Mouse (Mus musculus) ES-Bruce4 (cell line): ENCODE data around the gene Patl2. TPM values are rescaled to one million over a fixed set of nuclear protein-coding genes. Genes with fewer than 3 reads are reported as not detected.
A peak's percentile ranks its signal among the peaks of the same experiment; 100 is the strongest.
"Not testable (repeated sequence)": the region's sequence is repeated elsewhere in the genome, so short reads cannot be mapped to it uniquely, and the experiment has no call there.

Experiments
- H3K27ac ChIP-seq: 2 replicates; pipeline ENCODE4 v1.5.1; 2012; ENCODE audit warnings: low read length, inconsistent platforms; ENCODE audit not compliant: insufficient read depth
- H3K27me3 ChIP-seq: 2 replicates; pipeline ENCODE4 v1.6.1; 2012; ENCODE audit warnings: mild to moderate bottlenecking, low read length, inconsistent platforms; ENCODE audit not compliant: control insufficient read depth, poor library complexity, insufficient read depth, severe bottlenecking
- H3K36me3 ChIP-seq: 2 replicates; pipeline ENCODE4 v1.6.1; 2012; ENCODE audit warnings: inconsistent platforms, mild to moderate bottlenecking, low read length, moderate library complexity; ENCODE audit not compliant: control insufficient read depth, poor library complexity, insufficient read depth, severe bottlenecking
- H3K4me1 ChIP-seq: one replicate; pipeline ENCODE4 v1.8.1; 2011; ENCODE audit warnings: low read length; ENCODE audit not compliant: control insufficient read depth, insufficient read depth
- H3K4me3 ChIP-seq: 2 replicates; pipeline ENCODE4 v1.5.1; 2011; ENCODE audit warnings: low read depth, mild to moderate bottlenecking, low read length
- H3K9ac ChIP-seq: 2 replicates; pipeline ENCODE4 v1.6.1; 2012; ENCODE audit warnings: low read depth, mild to moderate bottlenecking, inconsistent platforms; ENCODE audit not compliant: poor library complexity, severe bottlenecking
- H3K9me3 ChIP-seq: replicated peaks from 2 replicates; pipeline ENCODE4 v1.6.1; 2012; ENCODE audit warnings: mild to moderate bottlenecking, low read length, inconsistent platforms; ENCODE audit not compliant: control insufficient read depth, poor library complexity, insufficient read depth, severe bottlenecking
- CTCF ChIP-seq: IDR thresholded peaks from one replicate; pipeline ENCODE4 v1.8.1; 2011; ENCODE audit warnings: low read depth, low read length
- EP300 ChIP-seq: IDR thresholded peaks from 2 replicates; pipeline ENCODE4 v1.6.1; 2011; ENCODE audit warnings: low read depth, low read length; ENCODE audit not compliant: insufficient read depth
- POLR2A ChIP-seq: IDR thresholded peaks from one replicate; pipeline ENCODE4 v1.8.1; 2011; ENCODE audit warnings: low read length; ENCODE audit not compliant: insufficient read depth
- polyA plus RNA-seq: library from polyadenylated mRNA; stranded (reverse); fragments of >200 nt; gene quantifications from 2 replicates; pipeline ENCODE4 v1.2.4, GENCODE M21; 2011; ENCODE audit warnings: low read depth; ENCODE audit not compliant: missing spikeins, insufficient read depth, insufficient read length

The Patl2 gene
- polyA plus RNA-seq, 1 experiment, result 2.5 TPM

DNA sequence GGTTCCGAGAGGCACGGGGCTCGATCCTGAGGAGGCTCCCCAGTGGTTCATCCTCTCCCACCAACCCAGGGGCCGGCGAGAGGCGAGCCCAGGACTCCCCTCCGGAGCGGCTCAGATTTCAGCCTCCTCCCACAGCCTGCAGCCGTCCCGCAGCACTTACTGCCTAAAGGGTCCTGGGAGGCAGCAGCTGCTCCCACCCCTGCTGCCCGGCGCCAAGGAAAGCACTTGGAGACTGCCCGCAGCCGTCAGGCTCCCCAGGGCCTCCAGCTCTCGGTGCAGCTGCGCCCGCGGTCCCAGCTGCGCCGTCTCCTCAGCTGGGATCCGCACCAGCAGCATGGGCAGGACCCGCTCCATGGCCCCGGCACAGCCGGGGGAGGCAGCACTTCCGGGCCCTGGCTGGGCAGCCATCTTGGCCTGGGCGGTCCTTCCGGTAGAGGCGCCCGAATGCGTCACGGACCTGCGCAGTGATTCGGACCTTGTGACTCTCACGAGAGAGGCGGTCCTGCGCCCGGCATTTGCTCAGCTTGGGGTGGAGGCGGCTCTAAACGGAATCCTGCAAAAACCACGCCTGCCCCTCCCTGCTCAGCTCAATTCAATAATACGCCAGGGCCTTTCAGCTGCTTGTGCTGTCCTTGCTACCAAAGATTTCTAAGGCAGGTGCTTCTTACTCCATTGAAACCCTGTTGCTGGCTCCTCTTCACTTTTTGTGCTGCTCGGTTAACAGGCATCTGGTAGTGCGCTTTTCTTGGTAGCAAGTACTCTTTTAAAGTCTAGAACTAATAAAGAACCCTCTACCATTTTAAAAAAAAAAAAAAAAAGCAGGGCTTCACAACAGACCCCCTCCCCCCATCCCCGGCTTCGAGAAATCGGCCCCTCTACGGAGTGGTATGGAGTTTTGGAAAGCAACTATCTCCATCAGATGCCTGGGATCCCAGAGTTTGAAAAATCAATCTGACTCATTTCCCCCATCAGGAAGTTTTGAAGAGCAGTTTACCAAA, 67.7 kb downstream of the Patl2 start, which contains the start of gene Spg11:
TSS of gene Spg11 (minus strand) at position 426 of the 998 bp plus-strand sequence.
- Histone ChIP-seq H3K27ac (peak within 1 kb of the TSS; percentile 93), H3K9me3 (no peaks in the 10 kb centered on the region), H3K36me3 (peaks cover 8% of the 10 kb centered on the region; the same call in 1 of the 2 replicates), H3K9ac (peak within 1 kb of the TSS; percentile 92), H3K4me3 (peak within 1 kb of the TSS; percentile 93), H3K27me3 (no peaks in the 10 kb centered on the region), H3K4me1 (peaks cover 2% of the 10 kb centered on the region)
- TF ChIP-seq POLR2A, result peak; percentile 90
- no peak for TF ChIP-seq CTCF
- TF ChIP-seq EP300, result peak; percentile 90

DNA sequence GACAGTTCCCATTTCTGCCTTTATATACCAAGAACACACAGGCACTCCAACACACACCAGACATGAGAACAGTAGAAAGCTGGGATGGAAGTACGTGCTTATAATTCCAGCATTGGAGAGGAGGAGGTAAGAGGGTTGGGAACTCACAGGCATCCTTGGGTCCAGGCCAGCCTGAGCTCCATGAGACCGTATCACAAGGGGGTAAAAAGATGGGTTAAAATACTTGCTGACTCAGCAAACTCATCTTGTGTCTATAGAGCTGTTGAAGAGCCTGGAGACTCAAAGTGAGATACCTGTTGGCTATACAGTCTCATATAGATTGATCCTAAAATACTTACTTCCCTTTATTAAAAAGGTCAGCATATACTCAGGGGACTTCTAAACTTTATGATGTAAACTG, 69.1 kb downstream of the Patl2 start:
- peaks cover 2% of the 10 kb centered on the region for H3K4me1 ChIP-seq
- H3K9me3 ChIP-seq, result no peaks in the 10 kb centered on the region
- H3K36me3 ChIP-seq, result peaks cover 8% of the 10 kb centered on the region
- H3K4me3 ChIP-seq, result no peak overlapping the region
- TF ChIP-seq POLR2A (no peak), CTCF (no peak)
- H3K27ac ChIP-seq, result no peak overlapping the region
- H3K27me3 ChIP-seq, result no peaks in the 10 kb centered on the region
- peak overlapping the region; percentile 92 for H3K9ac ChIP-seq

DNA sequence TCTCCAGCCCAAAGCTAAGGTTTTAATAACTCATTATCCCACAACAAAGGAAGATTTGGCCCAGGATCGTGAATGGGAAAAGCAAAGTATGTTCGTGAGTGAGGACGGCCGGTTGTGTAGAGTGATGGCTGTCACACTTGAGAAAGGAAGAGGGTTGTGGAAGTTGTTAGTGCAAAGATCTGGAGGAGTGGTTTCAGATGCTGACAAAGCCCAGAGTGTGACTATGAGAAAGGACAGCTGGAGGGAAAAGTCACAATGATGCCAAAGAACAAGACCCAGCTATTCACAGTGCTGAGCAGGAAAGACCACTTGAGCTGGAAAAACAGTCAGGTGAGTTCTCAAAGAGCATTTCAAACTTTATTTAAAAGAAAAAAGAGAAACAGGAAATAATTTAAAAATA, 76.3 kb downstream of the Patl2 start:
- Histone ChIP-seq H3K4me1 (no peaks in the 10 kb centered on the region), H3K36me3 (peaks cover 14% of the 10 kb centered on the region), H3K27ac (no peak overlapping the region), H3K4me3 (no peak overlapping the region), H3K9me3 (no peaks in the 10 kb centered on the region), H3K27me3 (no peaks in the 10 kb centered on the region), H3K9ac (no peak overlapping the region)
- TF ChIP-seq POLR2A (no peak), EP300 (no peak), CTCF (no peak)

GRCm38 (mm10) chr2:122108101-122108500, 77.9 kb downstream of the Patl2 start:
- Histone ChIP-seq H3K27me3 (no peaks in the 10 kb centered on the region), H3K9ac (no peak overlapping the region), H3K36me3 (peaks cover 6% of the 10 kb centered on the region; the same call in 1 of the 2 replicates), H3K27ac (no peak overlapping the region), H3K4me1 (no peaks in the 10 kb centered on the region), H3K9me3 (no peaks in the 10 kb centered on the region), H3K4me3 (no peak overlapping the region)
- no peak for TF ChIP-seq CTCF
- TF ChIP-seq EP300, result no peak
- no peak for TF ChIP-seq POLR2A

DNA sequence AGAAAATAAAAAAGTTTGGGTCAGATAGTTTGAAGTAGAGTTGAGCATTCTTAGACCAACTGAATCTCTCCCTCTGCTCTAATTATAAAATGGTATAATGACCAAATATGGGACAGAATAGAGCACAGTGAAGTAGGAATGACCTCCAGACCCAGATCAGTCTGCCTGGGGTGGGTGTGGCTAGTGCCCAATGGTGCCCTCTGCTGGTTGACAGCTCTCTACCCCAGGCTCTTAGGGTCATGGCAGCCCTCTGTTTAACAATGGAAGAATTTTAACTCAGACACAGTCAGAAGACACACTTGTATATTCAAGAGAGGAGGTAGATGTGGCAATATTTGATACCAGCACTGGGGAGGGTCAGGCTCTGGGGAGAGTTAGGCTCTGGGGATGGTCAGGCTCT, 83.9 kb downstream of the Patl2 start:
- Histone ChIP-seq H3K27ac (no peak overlapping the region), H3K27me3 (no peaks in the 10 kb centered on the region), H3K9me3 (no peaks in the 10 kb centered on the region), H3K36me3 (peaks cover 20% of the 10 kb centered on the region), H3K9ac (no peak overlapping the region), H3K4me3 (no peak overlapping the region), H3K4me1 (no peaks in the 10 kb centered on the region)
- TF ChIP-seq CTCF (peak; percentile 39), POLR2A (no peak), EP300 (no peak)

GRCm38 (mm10) chr2:122097686-122098085, 88.3 kb downstream of the Patl2 start:
- H3K4me3 ChIP-seq, H3K9me3 ChIP-seq, H3K9ac ChIP-seq, H3K27ac ChIP-seq, H3K4me1 ChIP-seq, H3K27me3 ChIP-seq: not testable (repeated sequence)
- peaks cover 42% of the 10 kb centered on the region for H3K36me3 ChIP-seq
